ENCODE assay signal across 22 mouse cellular contexts in the genomic region with DNA sequence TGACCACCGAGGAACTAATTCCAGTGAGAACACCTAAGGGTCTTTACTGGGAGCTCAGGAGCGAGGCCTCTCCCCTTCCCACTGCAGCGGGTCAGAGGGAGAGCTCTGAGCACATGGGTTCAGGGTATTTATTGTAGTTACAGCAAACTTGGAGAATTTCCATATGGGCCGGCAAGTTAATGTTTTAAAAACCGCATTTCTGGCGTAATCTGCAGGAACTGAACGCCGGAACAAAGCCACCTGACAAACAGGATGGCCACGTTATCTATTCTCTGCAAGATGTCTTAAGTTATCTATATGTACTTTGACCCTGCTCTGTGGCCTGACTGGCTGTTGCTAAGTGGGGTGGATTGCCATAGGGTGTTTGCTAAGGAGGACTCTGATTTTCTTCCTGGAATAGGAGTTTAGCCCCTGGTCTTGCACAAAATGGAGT. TPM values are rescaled to one million over a fixed set of nuclear protein-coding genes. Genes with fewer than 3 reads are reported as not detected.
DNase-seq lines count a peak whose midpoint lies in the region; ATAC-seq lines count a peak whose summit lies in the region.
"Had no signal": no experiment of that assay in that cellular context is flagged by ENCODE, and none has a peak within 500 bp of the region (broad histone marks: within the 10 kb centered on the region; RNA-seq: fewer than 3 reads in every experiment).

No protein-coding gene starts in this region.

- H3K27me3 ChIP-seq in intestine, embryonic 15.5 days (replicated peaks): no peaks in the 10 kb centered on the region
- no peaks in the 10 kb centered on the region for H3K27me3 ChIP-seq in liver, embryonic 13.5 days
- H3K27me3 ChIP-seq: embryonic facial prominence, embryonic 12.5 days; midbrain, embryonic 12.5 days had no signal

- no peaks in the 10 kb centered on the region for H3K36me3 ChIP-seq in intestine, embryonic 15.5 days
- H3K36me3 ChIP-seq in liver, embryonic 13.5 days: no peaks in the 10 kb centered on the region
- H3K36me3 ChIP-seq: embryonic facial prominence, embryonic 12.5 days; hindbrain, embryonic 10.5 days; midbrain, embryonic 12.5 days had no signal

- H3K9ac ChIP-seq in intestine, embryonic 15.5 days: no peak overlapping the region
- no peak overlapping the region for H3K9ac ChIP-seq in liver, embryonic 13.5 days
- H3K9ac ChIP-seq: embryonic facial prominence, embryonic 12.5 days; forebrain, postnatal 0 days; midbrain, embryonic 12.5 days had no signal

- DNase-seq in heart, adult 11 months: peak; percentile 85
- no peak for DNase-seq in heart, postnatal 4 days
- DNase-seq in liver, embryonic 13.5 days: peak; percentile 48
- DNase-seq in cerebellum, adult 9-10 months: no peak
- DNase-seq in adrenal gland, postnatal 25 days: no peak
- no peak for DNase-seq in adrenal gland, postnatal 10 days
- DNase-seq: adrenal gland, adult 2 months; cerebellum, adult 11 months; cerebellum, postnatal 14 days; forebrain, postnatal 0 days; gastrocnemius, postnatal 36 days; kidney, adult 2 months; kidney, postnatal 10 days; lung, adult 18-20 months; lung, postnatal 10 days; right cerebral cortex, postnatal 14 days had no signal

- H3K4me1 ChIP-seq in intestine, embryonic 15.5 days (replicated peaks): no peaks in the 10 kb centered on the region
- peaks cover 49% of the 10 kb centered on the region for H3K4me1 ChIP-seq in liver, embryonic 13.5 days (replicated peaks)
- H3K4me1 ChIP-seq: embryonic facial prominence, embryonic 12.5 days; midbrain, embryonic 12.5 days had no signal

- H3K4me2 ChIP-seq in intestine, embryonic 15.5 days (replicated peaks): no peak overlapping the region
- H3K4me2 ChIP-seq in liver, embryonic 13.5 days: peak overlapping the region; percentile 28
- H3K4me2 ChIP-seq: embryonic facial prominence, embryonic 12.5 days; midbrain, embryonic 12.5 days had no signal

- WGBS in intestine, embryonic 15.5 days: 52% methylated on average over 9 of the region's 9 CpGs
- WGBS in liver, embryonic 13.5 days (ENCODE audit: insufficient replicate concordance): 20% methylated on average over 9 of the region's 9 CpGs

- 0 out of 2 replicates have a peak overlapping the region, but pooled peaks have one; percentile 13 for H3K27ac ChIP-seq in intestine, embryonic 15.5 days
- peak overlapping the region; percentile 50; the same call in 1 of the 2 replicates for H3K27ac ChIP-seq in liver, embryonic 13.5 days
- H3K27ac ChIP-seq: embryonic facial prominence, embryonic 12.5 days; hindbrain, embryonic 10.5 days; hindbrain, postnatal 0 days; midbrain, embryonic 12.5 days had no signal

- no peak overlapping the region for H3K4me3 ChIP-seq in intestine, embryonic 15.5 days (replicated peaks)
- no peak overlapping the region for H3K4me3 ChIP-seq in liver, embryonic 13.5 days (replicated peaks)
- H3K4me3 ChIP-seq: embryonic facial prominence, embryonic 12.5 days; hindbrain, embryonic 10.5 days; midbrain, embryonic 12.5 days had no signal

- peak; percentile 96 for ATAC-seq in intestine, embryonic 15.5 days
- ATAC-seq in liver, embryonic 13.5 days (ENCODE audit: low read depth): peak; percentile 83
- ATAC-seq in megakaryocyte-erythroid progenitor cell, adult 5-6 weeks (replicated peaks; ENCODE audit: low FRiP score, low TSS enrichment, poor library complexity, severe bottlenecking): peak; percentile 94
- ATAC-seq: forebrain, postnatal 0 days; hindbrain, postnatal 0 days had no signal

- H3K9me3 ChIP-seq in intestine, embryonic 15.5 days: no peaks in the 10 kb centered on the region
- H3K9me3 ChIP-seq in liver, embryonic 13.5 days (replicated peaks): no peaks in the 10 kb centered on the region
- H3K9me3 ChIP-seq: embryonic facial prominence, embryonic 12.5 days; hindbrain, embryonic 10.5 days; midbrain, embryonic 12.5 days had no signal

RNA-seq across cellular contexts. Expression of gene Actl6a, which starts 16.5 kb away (rescaled TPM):
- 10 to 100 TPM; 46.6 to 54.2 TPM for total RNA-seq in heart, postnatal 4 days (2021)
- 131 and 144 TPM in 2 replicates for polyA plus RNA-seq in intestine, embryonic 15.5 days (2015; fragmentation: Nextera tagmentation; extraction: Ambion mirVana)
- polyA plus RNA-seq in liver, embryonic 13.5 days (2015; fragmentation: Nextera tagmentation; extraction: Ambion mirVana): 113 and 127 TPM in 2 replicates
- total RNA-seq in megakaryocyte-erythroid progenitor cell, adult 5-6 weeks (2014; fragmentation: Nextera tagmentation): 132 and 148 TPM in 2 replicates
- total RNA-seq in megakaryocyte-erythroid progenitor cell, adult 5-6 weeks (2017): 100 and 139 TPM in 2 replicates
- 55.6 and 57.1 TPM in 2 replicates for total RNA-seq in adrenal gland, postnatal 25 days (2021)
- 10 to 100 TPM; 44.6 to 48.1 TPM for total RNA-seq in adrenal gland, postnatal 10 days (2021)

RNA-seq across cellular contexts. Expression of gene Ndufb5, which starts 47.2 kb away (rescaled TPM):
- total RNA-seq in heart, postnatal 4 days (2021): 100 to 1,000 TPM; 562 to 570 TPM
- 372 and 411 TPM in 2 replicates for polyA plus RNA-seq in intestine, embryonic 15.5 days (2015; fragmentation: Nextera tagmentation; extraction: Ambion mirVana)
- 172 and 175 TPM in 2 replicates for polyA plus RNA-seq in liver, embryonic 13.5 days (2015; fragmentation: Nextera tagmentation; extraction: Ambion mirVana)
- total RNA-seq in megakaryocyte-erythroid progenitor cell, adult 5-6 weeks (2014; fragmentation: Nextera tagmentation): 202 and 265 TPM in 2 replicates
- 147 and 148 TPM in 2 replicates for total RNA-seq in megakaryocyte-erythroid progenitor cell, adult 5-6 weeks (2017)
- total RNA-seq in adrenal gland, postnatal 25 days (2021): 296 and 331 TPM in 2 replicates
- 100 to 1,000 TPM; 513 to 597 TPM for total RNA-seq in adrenal gland, postnatal 10 days (2021)

RNA-seq across cellular contexts. Expression of gene Mrpl47, which starts 47.8 kb away (rescaled TPM):
- total RNA-seq in heart, postnatal 4 days (2021): 10 to 100 TPM; 36.9 to 45.3 TPM
- polyA plus RNA-seq in intestine, embryonic 15.5 days (2015; fragmentation: Nextera tagmentation; extraction: Ambion mirVana): 40.2 and 43.2 TPM in 2 replicates
- 29.7 and 31.9 TPM in 2 replicates for polyA plus RNA-seq in liver, embryonic 13.5 days (2015; fragmentation: Nextera tagmentation; extraction: Ambion mirVana)
- total RNA-seq in megakaryocyte-erythroid progenitor cell, adult 5-6 weeks (2014; fragmentation: Nextera tagmentation): 47.7 and 54.8 TPM in 2 replicates
- 42.8 and 44.4 TPM in 2 replicates for total RNA-seq in megakaryocyte-erythroid progenitor cell, adult 5-6 weeks (2017)
- total RNA-seq in adrenal gland, postnatal 25 days (2021): 27.8 and 33.5 TPM in 2 replicates
- 10 to 100 TPM; 42.7 to 49.3 TPM for total RNA-seq in adrenal gland, postnatal 10 days (2021)

Comparison
In these comparisons a context has a peak if more than half of its experiments do, and no peak if none do; other contexts are left out.
1. DNase-seq: peak in heart, adult 11 months (single experiment) and liver, embryonic 13.5 days (single experiment); none in heart, postnatal 4 days (single experiment), cerebellum, adult 9-10 months (single experiment), adrenal gland, postnatal 25 days (single experiment) and adrenal gland, postnatal 10 days (single experiment).
2. Peak in every context shown above with its lines, with median percentiles within 50 percentile points of each other: ATAC-seq.